Mouse (Mus musculus) embryonic fibroblast, embryonic 13.5 days (primary cell): Measurements from ENCODE around the gene Daw1. TPM values are rescaled to one million over a fixed set of nuclear protein-coding genes. Genes with fewer than 3 reads are reported as not detected.

Source experiments
- H3K27ac ChIP-seq: 2 replicates; pipeline ENCODE4 v1.5.1; 2012; ENCODE audit warnings: low read length, control low read depth, inconsistent platforms; ENCODE audit not compliant: insufficient read depth
- H3K4me1 ChIP-seq: 2 replicates; pipeline ENCODE4 v1.6.1; 2011; ENCODE audit warnings: low read length; ENCODE audit not compliant: control insufficient read depth, insufficient read depth
- H3K4me3 ChIP-seq: 2 replicates; pipeline ENCODE4 v1.5.1; 2011; ENCODE audit warnings: mild to moderate bottlenecking, control low read depth, low read length; ENCODE audit not compliant: insufficient read depth
- CTCF ChIP-seq: IDR thresholded peaks from 2 replicates; pipeline ENCODE4 v1.5.1; 2011; ENCODE audit warnings: mild to moderate bottlenecking, control low read depth, low read length, moderate library complexity, borderline replicate concordance; ENCODE audit not compliant: insufficient read depth
- POLR2A ChIP-seq: IDR thresholded peaks from 2 replicates; pipeline ENCODE4 v1.6.1; 2011; ENCODE audit warnings: low read depth, mild to moderate bottlenecking, control low read depth, low read length, moderate library complexity
- polyA plus RNA-seq: library from polyadenylated mRNA; stranded (reverse); fragments of >200 nt; gene quantifications from 2 replicates; pipeline ENCODE4 v1.2.4, GENCODE M21; 2011; ENCODE audit warnings: low read depth; ENCODE audit not compliant: missing spikeins, insufficient read length

Daw1 gene
- polyA plus RNA-seq, 1 experiment, result not detected

- no peak overlapping the region for H3K4me3 ChIP-seq
- TF ChIP-seq POLR2A (no peak), CTCF (no peak)
- no peak overlapping the region for H3K27ac ChIP-seq
- no peaks in the 10 kb centered on the region for H3K4me1 ChIP-seq
Measured at GRCm38 (mm10) chr1:83181418-83181817, 21.9 kb downstream of the Daw1 start.

- H3K4me1 ChIP-seq, result no peaks in the 10 kb centered on the region
- no peak overlapping the region for H3K27ac ChIP-seq
- no peak for TF ChIP-seq POLR2A
- TF ChIP-seq CTCF, result no peak
- no peak overlapping the region for H3K4me3 ChIP-seq
Measured at GRCm38 (mm10) chr1:83187154-83187553, 27.6 kb downstream of the Daw1 start.

- TF ChIP-seq CTCF, result no peak
- no peak for TF ChIP-seq POLR2A
Measured at GRCm38 (mm10) chr1:83209981-83210380, 50.4 kb downstream of the Daw1 start.

GRCm38 (mm10) chr1:83218260-83218659, 58.7 kb downstream of the Daw1 start:
- no peak for TF ChIP-seq CTCF
- TF ChIP-seq POLR2A, result no peak
- H3K4me1 ChIP-seq, result no peaks in the 10 kb centered on the region
- H3K4me3 ChIP-seq, result no peak overlapping the region
- no peak overlapping the region for H3K27ac ChIP-seq

More at GRCm38 (mm10) chr1:83209981-83210380, 50.4 kb downstream of the Daw1 start:
- no peak overlapping the region for H3K4me3 ChIP-seq
- H3K4me1 ChIP-seq, result no peaks in the 10 kb centered on the region
- no peak overlapping the region for H3K27ac ChIP-seq

- Histone ChIP-seq H3K4me3 (no peak overlapping the region), H3K27ac (no peak overlapping the region), H3K4me1 (no peaks in the 10 kb centered on the region)
- TF ChIP-seq CTCF (no peak), POLR2A (no peak)
Measured at GRCm38 (mm10) chr1:83223072-83223471, 63.5 kb downstream of the Daw1 start.

- no peaks in the 10 kb centered on the region for H3K4me1 ChIP-seq
- TF ChIP-seq POLR2A, result no peak
- no peak for TF ChIP-seq CTCF
Measured at GRCm38 (mm10) chr1:83224423-83224960, 64.9 kb downstream of the Daw1 start.

GRCm38 (mm10) chr1:83227946-83228345, 68.4 kb downstream of the Daw1 start:
- H3K4me1 ChIP-seq, result no peaks in the 10 kb centered on the region
- H3K4me3 ChIP-seq, result no peak overlapping the region
- TF ChIP-seq CTCF (no peak), POLR2A (no peak)
- H3K27ac ChIP-seq, result no peak overlapping the region

More at GRCm38 (mm10) chr1:83224423-83224960, 64.9 kb downstream of the Daw1 start:
- Histone ChIP-seq H3K4me3 (no peak overlapping the region), H3K27ac (no peak overlapping the region)

GRCm38 (mm10) chr1:83248235-83248746, 88.7 kb downstream of the Daw1 start:
- H3K27ac ChIP-seq, result no peak overlapping the region
- no peak overlapping the region for H3K4me3 ChIP-seq
- TF ChIP-seq CTCF (no peak), POLR2A (no peak)
- H3K4me1 ChIP-seq, result no peaks in the 10 kb centered on the region

GRCm38 (mm10) chr1:83251746-83252145, 92.2 kb downstream of the Daw1 start:
- TF ChIP-seq POLR2A, result no peak
- no peak for TF ChIP-seq CTCF
- no peak overlapping the region for H3K4me3 ChIP-seq
- H3K27ac ChIP-seq, result no peak overlapping the region
- H3K4me1 ChIP-seq, result no peaks in the 10 kb centered on the region

Other genes starting within 250 kb of the Daw1 start
- gene A030005L19Rik, start 246.4 kb upstream of the Daw1 start, polyA plus RNA-seq, result 1.1 TPM in 1 of 2 replicates, not detected in the other
- not detected in 2 replicates for gene A030014E15Rik, start 234.8 kb upstream of the Daw1 start, polyA plus RNA-seq
- not detected in 2 replicates for gene Gm6217, start 228.4 kb upstream of the Daw1 start, polyA plus RNA-seq
- not detected in 2 replicates for gene A030003K21Rik, start 216.4 kb upstream of the Daw1 start, polyA plus RNA-seq
- not detected in 2 replicates for gene Gm7544, start 203.7 kb upstream of the Daw1 start, polyA plus RNA-seq
- gene Gm47955, start 199.5 kb upstream of the Daw1 start, polyA plus RNA-seq, result not detected in 2 replicates
- gene Gm47959, start 159.2 kb upstream of the Daw1 start, polyA plus RNA-seq, result not detected in 2 replicates
- gene Slc19a3, start 121.3 kb upstream of the Daw1 start, polyA plus RNA-seq, result 0.38 and 0.93 TPM in 2 replicates
- not detected in 2 replicates for gene Krtap28-10, start 117.3 kb upstream of the Daw1 start, polyA plus RNA-seq
- not detected in 2 replicates for gene Gm47969, start 114.8 kb upstream of the Daw1 start, polyA plus RNA-seq
- gene A030005K14Rik, start 100.4 kb upstream of the Daw1 start, polyA plus RNA-seq, result not detected in 2 replicates
- gene Krtap28-13, start 98.8 kb upstream of the Daw1 start, polyA plus RNA-seq, result not detected in 2 replicates
- 11.8 and 12.2 TPM in 2 replicates for gene Ccl20, start 43.0 kb upstream of the Daw1 start, polyA plus RNA-seq
- 0.42 TPM in 2 replicates for gene Sphkap, start 248.4 kb downstream of the Daw1 start, polyA plus RNA-seq